Mouse (Mus musculus) Muller cell, postnatal 12 days (primary cell): ENCODE results near the gene Hspa14.

Experiments
- DNase-seq: peaks from one replicate; pipeline ENCODE4 v3.0.0-alpha.2; 2015; ENCODE audit errors: inconsistent ontology term

Gene Hspa14

DNA sequence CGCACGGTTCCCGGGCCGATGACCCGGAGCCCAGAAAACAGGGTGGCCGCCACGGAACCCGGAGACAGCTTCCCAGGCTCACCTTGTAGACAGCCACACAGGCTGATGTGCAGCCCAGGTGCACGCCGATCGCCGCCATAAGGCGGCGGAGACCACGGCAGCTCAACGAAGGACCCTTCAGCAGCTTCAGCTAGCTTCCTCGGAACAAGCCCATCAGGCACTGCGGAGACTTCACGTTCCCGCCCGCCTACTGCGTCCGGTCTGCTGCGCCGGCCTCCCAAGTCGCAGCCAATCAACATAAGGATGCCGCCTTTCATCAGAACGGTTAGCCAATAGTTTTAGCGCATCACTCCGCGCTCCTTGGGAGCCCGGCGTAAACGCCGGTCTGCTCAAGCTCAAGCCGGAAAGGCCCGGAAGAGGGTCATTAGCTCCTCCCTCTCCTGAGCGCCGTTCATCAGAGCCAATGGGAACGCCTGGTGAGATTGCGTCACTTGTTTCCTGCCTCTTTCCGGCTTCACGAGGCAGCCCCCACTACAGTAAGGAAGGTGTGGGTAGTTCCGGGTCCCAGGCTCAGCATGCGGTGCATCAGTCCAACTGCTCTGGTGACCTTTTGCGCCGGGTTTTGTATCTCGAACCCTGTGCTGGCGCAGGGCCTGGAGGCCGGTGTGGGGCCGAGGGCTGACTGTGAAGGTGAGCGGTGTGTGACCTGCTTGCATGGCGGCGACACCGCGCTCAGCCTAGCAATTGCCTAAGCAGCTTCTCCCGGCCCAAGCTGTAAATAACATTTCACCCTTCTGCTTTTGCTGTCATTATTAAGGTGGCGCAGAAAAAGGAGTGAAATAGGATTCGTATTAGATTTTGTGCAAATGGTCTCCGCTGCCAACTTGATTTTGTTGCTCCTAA lies at the start of gene Hspa14, which contains the start of the genes Gm45902 and Cdnf:
Hspa14 (minus strand) TSS at position 263 of the 903 bp plus-strand sequence.
Gm45902 (minus strand) TSS at position 239 of the 903 bp plus-strand sequence.
Cdnf (plus strand) TSS at position 479 of the 903 bp plus-strand sequence.
- peak; percentile 96 for DNase-seq

- peak; percentile 40 for DNase-seq
These were observed 34.0 kb upstream of the Hspa14 start for GRCm38 (mm10) chr2:3546588-3546987.

GRCm38 (mm10) chr2:3546055-3546454 lies 33.4 kb upstream of the Hspa14 start:
- peak; percentile 4 for DNase-seq

DNA sequence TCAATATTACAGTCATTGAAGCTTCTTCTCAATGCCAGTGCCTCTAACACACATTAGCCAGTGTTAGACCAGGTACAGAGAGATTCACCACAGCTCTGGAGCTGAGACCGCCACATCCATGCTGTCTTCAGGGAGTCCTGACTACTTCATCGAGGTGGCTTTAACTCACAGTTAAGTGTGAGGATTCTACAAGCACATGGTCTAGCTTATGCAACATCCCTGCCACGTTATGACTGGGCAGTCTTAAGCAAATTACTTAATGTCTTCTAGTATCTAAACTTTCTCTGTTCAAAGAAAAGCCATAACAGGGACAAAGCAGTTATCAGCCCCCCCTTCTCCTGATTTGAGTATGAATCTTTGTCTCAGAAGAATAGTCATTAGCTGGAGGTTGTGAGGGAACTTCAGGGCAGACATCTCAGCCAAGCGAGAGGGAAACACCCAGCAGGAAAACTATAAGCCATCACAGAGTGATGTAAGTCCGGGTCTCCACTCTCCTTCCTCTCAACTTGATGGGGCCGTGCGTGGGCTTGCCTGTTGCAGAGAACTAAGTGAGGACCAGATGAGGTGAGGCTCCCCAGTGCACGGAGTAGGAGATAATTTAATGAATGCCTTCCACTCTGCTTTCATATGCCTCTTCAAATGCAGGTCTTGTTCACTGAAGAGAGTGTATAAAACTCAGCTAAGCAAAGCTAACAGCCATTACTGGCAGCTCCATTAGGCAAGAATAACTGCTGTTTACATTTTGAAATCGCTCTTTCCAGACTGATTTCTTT lies 28.9 kb upstream of the Hspa14 start:
- DNase-seq: no peak

- no peak for DNase-seq
These were observed 13.7 kb upstream of the Hspa14 start for GRCm38 (mm10) chr2:3526288-3526687.

GRCm38 (mm10) chr2:3522558-3522957 lies 9.9 kb upstream of the Hspa14 start:
- DNase-seq: no peak

DNA sequence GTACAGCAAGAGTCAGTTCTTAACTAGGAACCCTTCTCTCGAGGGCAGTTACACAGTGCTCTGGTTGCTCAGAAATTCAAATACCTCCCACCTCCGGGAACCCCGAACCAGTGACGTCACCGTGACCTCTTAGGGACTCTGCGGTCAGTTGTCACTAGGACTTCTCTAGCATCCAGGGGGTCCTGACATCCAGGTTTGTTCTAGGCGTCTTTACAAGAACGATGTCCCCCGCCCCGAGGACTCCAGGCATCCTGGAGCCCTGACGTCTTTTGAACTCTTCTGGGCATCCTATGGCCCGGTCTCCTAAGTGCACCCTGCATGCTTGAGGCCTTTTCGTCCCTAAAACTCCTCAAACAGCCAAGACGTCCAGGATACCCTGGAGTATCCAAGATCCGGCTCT lies 538 bp downstream of the Hspa14 start:
- peak; percentile 68 for DNase-seq

GRCm38 (mm10) chr2:3500886-3501285 lies 11.7 kb downstream of the Hspa14 start:
- no peak for DNase-seq

DNA sequence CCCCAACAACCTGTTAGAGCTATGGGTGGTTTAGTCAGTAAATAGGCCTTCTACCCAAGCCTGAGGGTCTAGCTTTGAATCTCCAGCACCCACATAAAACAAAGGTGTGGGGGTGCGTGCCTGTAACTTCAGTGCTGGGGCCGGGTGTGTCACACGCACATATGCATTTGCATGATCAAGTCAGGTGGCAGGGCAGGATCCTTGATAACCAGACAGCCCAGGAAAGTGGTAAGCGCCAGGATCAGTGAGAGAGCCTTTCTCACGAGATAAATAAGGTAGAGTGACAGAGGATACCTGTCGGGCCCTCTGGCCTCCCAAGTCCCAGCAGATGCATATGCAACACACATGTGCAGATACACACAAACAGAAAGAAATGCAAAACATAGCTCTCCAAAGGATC lies 13.1 kb downstream of the Hspa14 start:
- DNase-seq: no peak

- DNase-seq: no peak
These were observed 18.7 kb downstream of the Hspa14 start for GRCm38 (mm10) chr2:3493833-3494409.

DNA sequence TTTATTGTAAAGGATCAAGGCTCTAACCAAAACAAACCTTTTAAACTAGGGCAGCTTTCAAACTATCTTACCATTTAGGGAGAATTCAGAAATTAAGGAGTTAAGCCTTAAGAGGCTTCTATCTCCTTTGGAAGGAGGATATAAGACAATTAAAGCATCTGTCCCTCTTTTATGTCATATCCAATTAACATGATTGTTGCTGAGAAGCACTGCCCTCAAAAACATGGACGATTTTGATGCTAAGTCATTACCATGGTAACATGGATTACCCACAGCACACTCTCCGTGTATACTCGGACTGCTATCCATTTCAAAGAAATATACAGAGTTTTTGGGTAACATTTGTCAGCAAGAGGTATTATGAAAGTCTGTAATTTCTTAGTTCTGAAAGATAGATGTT lies 22.8 kb downstream of the Hspa14 start:
- DNase-seq: no peak

- no peak for DNase-seq
These were observed 32.4 kb downstream of the Hspa14 start for GRCm38 (mm10) chr2:3480239-3480638.

GRCm38 (mm10) chr2:3475746-3476251 lies 36.8 kb downstream of the Hspa14 start:
- no peak for DNase-seq

GRCm38 (mm10) chr2:3474861-3475283 lies 37.7 kb downstream of the Hspa14 start, which contains the start of gene Suv39h2:
TSS of gene Suv39h2 (minus strand) at chr2:3475031.
- DNase-seq: peak; percentile 98

- DNase-seq: peak; percentile 67
These were observed 38.2 kb downstream of the Hspa14 start for GRCm38 (mm10) chr2:3474361-3474805.

- no peak for DNase-seq
These were observed 38.7 kb downstream of the Hspa14 start for GRCm38 (mm10) chr2:3473891-3474290.

DNA sequence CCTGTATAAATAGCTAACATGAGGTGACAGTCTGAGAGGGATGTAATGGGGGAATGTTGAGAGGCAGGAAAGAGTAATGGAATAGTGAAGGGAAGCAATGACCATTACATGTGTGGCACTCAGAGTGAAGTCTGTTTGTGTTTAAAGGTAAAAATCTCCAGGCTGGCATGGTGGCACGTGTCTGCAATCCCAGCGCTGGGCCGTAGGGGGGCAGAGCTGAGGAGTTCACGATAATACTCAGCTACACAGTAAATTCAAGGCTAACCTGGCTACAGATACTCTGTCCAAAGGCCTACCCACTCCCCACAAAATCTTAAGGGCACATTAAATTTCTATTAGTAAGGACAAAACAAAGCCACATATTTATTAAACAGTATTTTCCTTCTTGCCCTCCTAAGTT lies 56.0 kb downstream of the Hspa14 start:
- DNase-seq: no peak

GRCm38 (mm10) chr2:3453096-3453495 lies 59.5 kb downstream of the Hspa14 start:
- DNase-seq: no peak

DNA sequence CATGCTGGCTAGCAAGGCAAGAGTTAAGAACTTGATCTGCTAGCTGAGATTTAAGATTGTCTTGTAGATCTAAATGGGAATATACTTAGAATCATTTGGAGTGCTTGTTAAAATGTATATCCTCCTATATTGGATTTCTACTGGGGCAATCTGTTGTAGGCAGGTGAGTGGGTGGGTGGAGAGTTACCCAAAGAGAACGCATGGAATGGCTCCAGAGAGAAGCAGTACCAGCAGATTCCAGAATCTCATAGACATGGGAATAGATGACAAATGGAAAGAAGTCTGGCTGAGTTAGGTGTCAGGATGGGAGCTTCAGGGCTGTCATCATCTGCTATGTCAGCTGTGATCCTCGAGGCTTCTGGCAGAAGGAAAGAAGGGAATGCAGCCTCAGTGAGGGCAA lies 63.2 kb downstream of the Hspa14 start:
- no peak for DNase-seq

DNA sequence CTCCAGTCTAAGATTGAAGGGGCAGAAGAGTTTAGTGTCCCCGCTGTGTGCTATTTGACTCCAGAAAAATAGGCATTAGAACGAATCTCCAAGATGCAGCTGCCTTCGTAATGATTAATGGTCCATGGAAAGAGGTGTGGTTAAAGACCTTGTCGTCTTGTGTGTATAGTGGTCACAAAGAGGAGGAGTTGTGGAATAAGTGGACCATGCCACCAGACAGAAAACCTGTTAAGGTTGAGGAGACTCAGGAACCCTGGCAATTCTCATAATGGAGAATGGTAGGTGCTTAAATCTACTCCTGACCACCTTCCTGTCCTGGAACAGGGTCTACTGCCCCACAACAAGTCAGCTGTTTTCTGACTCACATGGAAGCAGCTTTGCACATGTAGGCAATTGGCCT lies 66.6 kb downstream of the Hspa14 start:
- DNase-seq: no peak

- no peak for DNase-seq
These were observed 68.4 kb downstream of the Hspa14 start for GRCm38 (mm10) chr2:3444206-3444605.
